Mouse (Mus musculus): Measurements from ENCODE around the gene Mum1l1.
"Not testable (repeated sequence)": the region's sequence is repeated elsewhere in the genome, so short reads cannot be mapped to it uniquely, and the experiment has no call there.

Gene Mum1l1

GRCm38 (mm10) chrX:139209829-139210225 lies at the start of gene Mum1l1:
Mum1l1 (plus strand) TSS chrX:139210042.
- in situ Hi-C loops (cut with MseI, MboI) = no loop called here

GRCm38 (mm10) chrX:139178928-139179327 lies 30.9 kb upstream of the Mum1l1 start, which contains the start of gene 4933428M09Rik:
4933428M09Rik (plus strand) TSS chrX:139179228.
- in situ Hi-C loops (cut with MseI, MboI) = no loop called here

- in situ Hi-C loops (cut with MseI, MboI) = loop anchor here in 1 of 2 experiments (10.0 kb wide), 1 partner anchor 53 kb away; no protein-coding TSS in a partner anchor
These were observed 18.3 kb upstream of the Mum1l1 start for GRCm38 (mm10) chrX:139191506-139191905.

DNA sequence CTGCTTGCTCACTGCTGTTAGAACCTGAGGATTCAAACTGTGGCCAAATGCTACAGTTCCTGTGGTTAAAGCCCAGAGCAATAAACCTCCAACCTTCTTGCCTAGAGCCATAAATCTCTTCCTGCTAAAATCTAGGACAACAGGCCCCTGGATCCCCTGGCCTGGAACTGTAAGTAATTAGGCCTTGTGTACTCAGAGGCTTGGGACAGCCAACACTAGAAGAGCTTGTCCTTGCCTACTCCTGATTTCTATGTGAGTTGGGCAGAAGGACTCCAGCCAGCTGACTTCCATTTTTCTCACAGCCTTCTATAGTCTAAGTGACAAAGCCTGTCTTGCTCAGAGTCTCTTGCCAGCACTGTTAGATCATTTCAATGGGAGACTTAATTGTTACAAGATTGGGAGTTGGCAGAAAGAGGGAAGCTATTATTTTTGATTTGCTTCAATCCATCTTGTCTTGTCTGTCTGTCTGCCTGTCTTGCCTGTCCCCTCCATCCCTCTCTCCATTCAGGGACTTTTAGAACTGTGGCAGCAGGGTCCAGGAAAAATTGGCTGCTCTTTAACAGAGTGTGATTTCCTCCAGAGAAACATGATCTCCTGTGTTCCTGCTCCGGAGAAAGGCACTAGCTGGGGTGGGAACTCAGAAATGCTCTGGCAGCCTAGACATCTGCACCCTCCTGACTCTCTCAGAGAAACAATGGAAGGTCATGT lies 15.1 kb upstream of the Mum1l1 start:
- in situ Hi-C loops (cut with MseI, MboI) = loop anchor here in 1 of 2 experiments (10.0 kb wide), 1 partner anchor 50 kb away; no protein-coding TSS in a partner anchor

- in situ Hi-C loops (cut with MseI, MboI) = not testable (repeated sequence)
These were observed 532 bp upstream of the Mum1l1 start for GRCm38 (mm10) chrX:139209191-139209828.

DNA sequence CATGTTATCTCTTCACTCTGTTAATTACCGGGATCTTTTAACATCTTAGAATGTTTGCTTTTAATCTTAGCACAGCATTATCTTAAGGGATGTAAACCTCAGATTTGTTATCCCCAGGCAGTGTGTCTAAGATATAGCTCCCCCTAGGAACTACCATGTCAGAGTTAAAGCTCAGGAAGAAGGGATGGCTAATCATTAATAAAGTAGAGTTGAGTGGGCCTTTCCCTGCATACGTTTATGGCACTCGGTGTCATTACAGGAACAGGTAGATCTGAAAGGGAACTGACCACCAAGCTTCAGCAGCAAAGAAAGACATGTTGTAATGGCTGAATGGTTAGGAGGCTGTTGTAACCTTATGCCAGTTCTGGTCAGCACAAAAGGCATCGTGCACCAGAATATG lies 4.9 kb downstream of the Mum1l1 start:
- in situ Hi-C loops (cut with MseI, MboI) = no loop called here

DNA sequence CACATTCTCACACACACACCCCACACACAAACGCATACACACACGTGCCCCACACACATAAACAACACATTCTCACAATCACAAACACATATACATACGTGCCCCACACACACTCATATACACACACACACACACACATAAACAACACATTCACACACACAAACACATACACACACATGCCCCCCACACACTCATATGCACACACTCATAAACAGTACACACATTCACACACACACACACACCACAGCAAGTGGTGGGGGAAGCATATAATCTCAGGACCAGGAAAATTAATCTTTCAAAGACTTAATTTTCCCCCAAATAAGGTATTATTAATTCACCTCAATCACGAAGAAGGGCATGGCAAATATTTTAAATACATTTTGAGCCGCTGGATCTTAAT lies 6.6 kb downstream of the Mum1l1 start:
- in situ Hi-C loops (cut with MseI, MboI) = no loop called here

DNA sequence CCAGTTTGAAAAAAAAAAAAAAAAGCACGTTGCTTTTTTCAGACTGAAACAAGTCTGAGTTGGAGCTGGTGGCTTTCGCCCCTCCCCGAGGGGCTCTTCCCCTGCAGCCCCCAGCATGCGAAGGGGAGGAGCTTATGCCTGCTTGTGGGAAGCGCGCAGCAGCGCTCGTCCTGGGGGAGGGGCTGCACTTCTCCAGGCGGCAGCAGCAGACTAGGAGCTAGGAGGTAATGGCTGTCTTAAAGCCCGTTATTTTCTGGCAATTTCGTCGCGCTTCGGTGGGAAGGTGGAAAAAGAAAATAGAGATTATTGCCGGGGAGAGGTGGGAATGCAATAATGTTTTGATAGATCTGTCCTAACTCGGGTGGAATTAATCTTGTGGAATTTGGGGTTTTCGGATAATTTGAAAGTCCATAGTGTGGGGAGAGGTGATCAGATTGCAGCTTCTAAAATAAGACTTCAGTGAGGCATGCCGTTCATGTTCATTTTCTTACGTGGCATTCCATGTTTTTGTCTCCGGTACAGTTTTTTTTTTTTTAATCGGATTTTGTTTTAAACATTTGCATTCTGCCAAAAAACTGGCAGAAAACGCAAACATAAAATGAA lies 7.2 kb downstream of the Mum1l1 start:
- in situ Hi-C loops (cut with MseI, MboI) = no loop called here

DNA sequence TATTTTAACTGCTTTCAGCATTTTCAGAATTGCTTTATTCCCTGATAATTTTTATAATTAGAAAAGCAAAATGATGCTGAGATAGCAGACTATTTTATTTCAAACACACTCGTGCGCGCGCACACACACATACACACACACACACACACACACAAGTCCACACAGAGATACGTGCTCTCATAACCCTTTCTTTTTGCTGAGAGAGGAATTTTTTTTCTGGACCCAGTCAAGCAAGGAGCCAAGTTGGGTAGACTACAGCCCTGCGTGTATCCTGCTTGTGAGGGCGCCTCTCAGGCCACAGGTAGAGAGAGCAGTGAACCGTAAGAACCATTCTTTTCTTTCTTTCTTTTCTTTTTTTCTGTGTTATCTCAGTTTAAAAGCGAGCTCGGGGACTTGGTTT lies 7.9 kb downstream of the Mum1l1 start:
- in situ Hi-C loops (cut with MseI, MboI) = no loop called here

- in situ Hi-C loops (cut with MseI, MboI) = no loop called here
These were observed 9.2 kb downstream of the Mum1l1 start for GRCm38 (mm10) chrX:139219017-139219416.

DNA sequence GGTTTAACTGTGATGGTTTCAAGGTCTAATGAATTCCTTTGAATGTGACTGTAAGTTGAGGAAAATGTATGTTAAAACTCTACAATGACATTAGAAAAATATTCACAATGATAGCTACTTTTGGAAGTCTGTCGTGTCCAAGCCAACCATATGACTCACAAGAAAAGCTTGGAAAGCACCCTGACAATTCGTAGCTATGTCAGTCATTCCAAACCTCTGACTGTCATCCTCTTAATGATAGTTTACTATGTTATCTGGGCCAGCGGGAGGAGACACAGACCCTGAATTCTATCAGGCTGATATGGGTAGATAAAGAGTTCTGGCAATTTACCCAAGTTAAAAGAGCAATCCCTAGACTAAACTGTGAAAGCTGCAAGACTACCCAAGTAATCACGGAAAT lies 11.0 kb downstream of the Mum1l1 start:
- in situ Hi-C loops (cut with MseI, MboI) = no loop called here

DNA sequence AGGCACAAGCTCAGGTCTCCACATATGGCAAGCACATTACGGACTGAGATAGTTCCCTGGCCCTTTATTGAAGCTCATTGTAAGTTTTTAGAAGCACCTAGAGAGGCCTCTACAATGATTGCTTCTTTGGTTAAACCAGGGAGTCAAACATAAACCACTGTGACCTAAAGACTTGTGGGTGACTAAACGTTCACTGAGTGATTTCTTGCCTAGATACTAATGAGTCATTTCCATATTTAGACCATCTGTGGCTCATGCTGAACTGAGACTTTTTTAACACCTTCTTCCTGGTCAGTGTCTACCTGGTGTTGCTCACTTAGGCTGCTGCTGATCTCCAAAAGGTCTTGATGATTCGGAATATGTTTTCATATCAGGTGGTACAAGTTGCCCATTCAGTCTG lies 12.1 kb downstream of the Mum1l1 start:
- in situ Hi-C loops (cut with MseI, MboI) = no loop called here

- in situ Hi-C loops (cut with MseI, MboI) = no loop called here
These were observed 21.3 kb downstream of the Mum1l1 start for GRCm38 (mm10) chrX:139231143-139231542.

DNA sequence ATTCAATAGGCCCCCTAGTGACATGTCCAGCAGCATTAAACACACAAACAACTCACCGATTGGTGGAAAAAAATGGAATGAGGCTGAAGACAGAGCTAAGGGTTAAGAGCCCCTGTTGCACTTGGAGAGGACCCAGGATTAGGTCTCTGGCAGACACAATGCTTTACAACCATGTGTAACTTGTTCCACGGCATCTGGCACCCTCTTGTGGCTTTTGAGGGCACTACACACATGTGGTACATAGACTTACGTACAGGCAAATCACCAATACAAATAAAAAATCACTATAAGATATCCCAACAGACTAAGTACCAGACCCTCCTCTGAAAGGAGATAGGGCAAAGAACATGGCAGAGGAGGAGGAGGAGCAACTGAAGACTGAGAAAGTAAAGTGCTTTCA lies 37.5 kb downstream of the Mum1l1 start:
- in situ Hi-C loops (cut with MseI, MboI) = loop anchor here in 1 of 2 experiments (10.0 kb wide), 1 partner anchor 52 kb away; no protein-coding TSS in a partner anchor

DNA sequence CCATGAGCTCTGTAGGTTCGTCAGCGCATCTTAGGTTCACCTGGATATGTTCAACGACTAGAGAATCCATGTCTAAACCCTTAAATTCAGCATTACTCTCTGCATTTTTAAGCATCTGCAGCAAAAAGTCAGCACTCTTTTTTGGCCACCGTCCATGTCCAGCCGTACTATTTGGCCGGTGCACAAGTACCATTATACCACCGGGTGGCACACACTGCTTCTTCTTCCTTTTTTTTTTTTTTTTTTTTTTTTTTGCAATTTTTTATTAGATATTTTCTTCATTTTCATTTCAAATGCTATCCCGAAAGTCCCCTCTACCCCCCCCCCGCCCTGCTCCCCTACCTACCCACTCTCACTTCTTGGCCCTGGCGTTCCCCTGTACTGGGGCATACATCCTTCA lies 47.2 kb downstream of the Mum1l1 start:
- in situ Hi-C loops (cut with MseI, MboI) = no loop called here

DNA sequence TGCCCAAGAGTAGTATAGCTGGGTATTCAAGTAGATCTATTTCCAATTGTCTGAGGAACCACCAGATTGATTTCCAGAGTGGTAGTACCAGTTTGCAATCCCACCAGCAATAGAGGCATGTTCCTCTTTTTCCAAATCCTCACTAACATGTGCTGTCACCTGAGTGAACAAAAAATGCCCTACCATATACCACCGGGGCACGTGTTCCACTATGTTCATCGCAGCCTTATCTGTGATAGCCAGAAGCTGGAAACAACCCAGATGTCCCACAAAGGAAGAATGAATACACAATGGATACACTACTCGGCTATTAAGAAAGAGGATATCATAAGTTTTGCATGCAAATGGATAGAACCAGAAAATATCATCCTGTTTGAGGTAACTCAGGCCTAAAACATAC lies 72.1 kb downstream of the Mum1l1 start:
- in situ Hi-C loops (cut with MseI, MboI) = no loop called here
